In genomic region chr12:36267670-36268246, GRCm38 (mm10) we compare ENCODE assay signal across 28 mouse cellular contexts. TPM values are rescaled to one million over a fixed set of nuclear protein-coding genes. Genes with fewer than 3 reads are reported as not detected.
"Had no signal": no experiment of that assay in that cellular context is flagged by ENCODE, and none has a peak within 500 bp of the region (broad histone marks: within the 10 kb centered on the region; RNA-seq: fewer than 3 reads in every experiment).

No protein-coding gene starts in this region.

- H3K36me3 ChIP-seq: midbrain, embryonic 10.5 days; midbrain, embryonic 12.5 days; neural tube, embryonic 13.5 days; neural tube, embryonic 15.5 days had no signal

- H3K4me1 ChIP-seq: midbrain, embryonic 10.5 days; midbrain, embryonic 12.5 days; neural tube, embryonic 13.5 days; neural tube, embryonic 15.5 days had no signal

- H3K27me3 ChIP-seq: midbrain, embryonic 12.5 days; neural tube, embryonic 13.5 days; neural tube, embryonic 15.5 days had no signal

- H3K4me2 ChIP-seq: lung, embryonic 14.5 days; midbrain, embryonic 12.5 days; neural tube, embryonic 13.5 days; neural tube, embryonic 15.5 days had no signal

- H3K9ac ChIP-seq: lung, embryonic 14.5 days; midbrain, embryonic 12.5 days; neural tube, embryonic 13.5 days; neural tube, embryonic 15.5 days had no signal

- H3K27ac ChIP-seq: midbrain, embryonic 10.5 days; midbrain, embryonic 12.5 days; neural tube, embryonic 13.5 days; neural tube, embryonic 15.5 days had no signal

- H3K9me3 ChIP-seq: midbrain, embryonic 10.5 days; midbrain, embryonic 12.5 days; neural tube, embryonic 13.5 days; neural tube, embryonic 15.5 days had no signal

- H3K4me3 ChIP-seq: midbrain, embryonic 10.5 days; midbrain, embryonic 12.5 days; myocyte; neural tube, embryonic 13.5 days; neural tube, embryonic 15.5 days had no signal

- DNase-seq: lung, adult 18-20 months; lung, embryonic 14.5 days; lung, postnatal 10 days; lung, postnatal 4 days; midbrain, embryonic 14.5 days; retina, postnatal 1 day; right cerebral cortex, adult 18-20 months; right cerebral cortex, postnatal 25 days; right cerebral cortex, postnatal 4 days; spleen, adult 18-20 months; thymus, adult 18-20 months; thymus, postnatal 14 days; thymus, postnatal 36 days had no signal

- ATAC-seq: midbrain, embryonic 16.5 days had no signal

RNA-seq across cellular contexts. Expression of gene Lrrc72, which starts 14.6 kb away (rescaled TPM):
- total RNA-seq: megakaryocyte-erythroid progenitor cell, adult 5-6 weeks had no signal
- polyA plus RNA-seq: liver, embryonic 16.5 days; lung, embryonic 14.5 days; lung, embryonic 16.5 days; midbrain, embryonic 10.5 days; midbrain, embryonic 12.5 days; midbrain, embryonic 14.5 days; neural tube, embryonic 11.5 days; neural tube, embryonic 13.5 days; neural tube, embryonic 15.5 days; small intestine, adult 2 months; stomach, embryonic 14.5 days; stomach, embryonic 16.5 days; thymus, postnatal 0 days had no signal

RNA-seq across cellular contexts. Expression of gene Sostdc1, which starts 46.2 kb away (rescaled TPM):
- total RNA-seq: megakaryocyte, adult 5-6 weeks; megakaryocyte-erythroid progenitor cell, adult 5-6 weeks had no signal
- polyA plus RNA-seq: myocyte had no signal
